Mouse (Mus musculus) adrenal gland, postnatal 36 days (tissue): ENCODE data around the gene Utrn. TPM values are rescaled to one million over a fixed set of nuclear protein-coding genes. Genes with fewer than 3 reads are reported as not detected.

ENCODE experiments used
- DNase-seq, 2 experiments: peaks; one replicate each; pipeline ENCODE4 v3.0.0; 2021; ENCODE audit warnings: mixed read lengths in 1 of 2
- total RNA-seq, 2 experiments: library from RNA; stranded (reverse); gene quantifications; 2 replicates each; pipeline ENCODE4 v1.2.3; 2021

Utrn gene
- total RNA-seq, 2 experiments from 2014 or later = 98.5 to 102 TPM

GRCm38 (mm10) chr10:12798248-12798647, 70.9 kb downstream of the Utrn start:
- no peak for DNase-seq

DNA sequence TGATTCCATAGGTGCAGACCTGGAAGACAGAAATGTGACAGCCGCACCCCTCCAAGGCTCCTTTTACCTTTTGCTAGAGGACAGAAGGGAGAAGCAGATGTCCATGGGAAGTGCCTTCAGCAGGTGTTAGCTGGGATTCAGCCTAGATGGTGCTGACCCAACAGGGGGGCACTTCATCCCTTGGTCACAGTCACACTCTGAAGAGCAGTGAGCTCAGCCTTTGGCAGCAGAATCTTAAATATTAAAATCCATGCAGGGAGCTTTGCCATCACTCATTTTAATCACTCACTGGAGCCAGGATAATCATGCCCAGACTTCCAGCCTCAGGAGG, 72.7 kb downstream of the Utrn start:
- no peak for DNase-seq

DNA sequence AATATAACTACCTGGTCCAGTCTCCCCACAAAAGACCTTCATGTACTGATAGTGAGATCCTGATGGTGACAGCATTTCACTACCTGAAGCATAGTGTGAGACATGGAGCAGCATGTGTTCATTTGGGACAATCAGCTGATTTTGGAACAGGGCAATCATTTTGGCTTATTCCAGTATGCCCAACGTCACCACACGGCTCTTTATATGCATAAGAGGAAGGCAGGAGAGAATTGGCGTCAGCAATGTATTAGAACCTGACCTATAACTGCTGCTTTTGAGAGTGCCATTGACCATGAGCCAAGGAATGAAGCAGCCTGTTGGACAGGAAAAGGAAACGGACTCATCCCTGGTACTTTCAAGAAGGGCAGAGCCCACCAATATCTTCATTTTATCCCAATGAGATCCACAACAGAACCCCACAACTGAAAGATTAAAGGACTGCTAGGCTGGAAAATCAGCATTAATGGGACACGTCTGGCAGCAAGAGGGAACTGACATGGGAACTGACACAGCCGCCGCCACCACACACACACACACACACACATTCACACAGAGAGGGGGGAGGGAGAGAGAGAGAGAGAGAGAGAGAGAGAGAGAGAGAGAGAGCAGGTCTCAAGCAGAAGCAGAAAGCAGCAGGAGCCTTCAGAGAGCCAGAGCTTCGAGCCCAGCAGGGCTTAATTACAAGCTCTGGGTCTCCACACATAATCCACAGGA, 73.2 kb downstream of the Utrn start:
- DNase-seq = no peak

DNA sequence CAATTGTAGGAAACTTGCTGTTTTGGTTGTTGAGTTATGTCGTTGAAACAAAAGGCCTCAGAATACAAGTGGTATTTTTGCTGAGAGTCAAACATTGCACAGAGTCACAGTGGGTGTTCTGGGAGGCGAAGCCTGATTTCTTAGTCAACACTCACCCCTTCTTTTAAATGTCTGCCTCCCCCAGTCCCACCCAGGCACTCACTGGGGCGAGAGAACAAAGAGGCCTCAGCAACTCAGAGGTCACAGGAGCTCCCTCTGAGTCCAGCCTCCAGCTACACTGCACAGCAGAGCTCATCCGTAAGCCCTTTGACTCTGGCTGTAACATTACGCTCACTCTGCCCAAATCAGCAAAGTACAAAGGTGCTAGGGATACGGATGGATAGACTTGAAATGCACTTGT, 77.1 kb downstream of the Utrn start:
- no peak for DNase-seq

- DNase-seq = no peak
Measured at GRCm38 (mm10) chr10:12790881-12791280, 78.3 kb downstream of the Utrn start.

DNA sequence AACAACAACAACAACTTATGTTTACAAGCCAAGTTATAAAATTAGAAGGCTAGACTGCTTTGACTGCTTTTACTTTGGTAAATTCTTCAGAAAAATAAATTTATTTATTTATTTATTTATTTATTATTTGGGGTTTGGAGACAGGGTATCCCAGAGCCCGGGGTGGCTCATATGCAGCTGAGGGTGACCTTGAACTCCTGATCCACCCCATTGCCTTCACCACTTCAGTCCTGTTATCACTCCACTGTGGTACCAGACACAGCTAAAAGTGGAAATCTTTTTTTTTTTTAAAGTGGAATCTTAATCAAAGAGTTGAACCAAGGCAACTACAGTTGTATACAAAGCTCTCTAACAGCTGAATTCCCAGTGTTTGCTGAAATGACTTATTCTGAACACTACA, 80.6 kb downstream of the Utrn start:
- DNase-seq = no peak

DNA sequence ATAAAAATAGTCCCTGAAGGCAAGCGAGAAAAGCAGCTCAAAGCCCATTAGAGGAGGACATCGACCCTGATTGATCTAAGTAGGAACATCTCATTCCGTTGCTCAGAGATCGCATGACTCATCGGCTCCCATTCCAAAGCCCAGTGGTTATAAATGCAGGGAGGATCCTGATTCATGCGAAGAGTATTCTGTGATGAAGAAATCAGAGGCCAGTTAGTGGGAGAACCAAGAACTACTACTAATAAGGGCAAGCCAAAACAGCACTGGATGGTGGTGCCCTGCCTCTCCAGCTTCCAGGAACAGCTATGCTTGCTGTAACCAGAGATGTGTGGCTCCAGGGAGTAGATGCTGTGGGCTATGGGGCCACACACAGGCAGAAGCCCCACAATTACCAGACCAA, 81.2 kb downstream of the Utrn start:
- DNase-seq = peak; percentile 77 to 80

- no peak for DNase-seq
Measured at GRCm38 (mm10) chr10:12785299-12785698, 83.9 kb downstream of the Utrn start.

GRCm38 (mm10) chr10:12781381-12781907, 87.7 kb downstream of the Utrn start:
- DNase-seq = no peak

- no peak for DNase-seq
Measured at GRCm38 (mm10) chr10:12773178-12773577, 96.0 kb downstream of the Utrn start.

DNA sequence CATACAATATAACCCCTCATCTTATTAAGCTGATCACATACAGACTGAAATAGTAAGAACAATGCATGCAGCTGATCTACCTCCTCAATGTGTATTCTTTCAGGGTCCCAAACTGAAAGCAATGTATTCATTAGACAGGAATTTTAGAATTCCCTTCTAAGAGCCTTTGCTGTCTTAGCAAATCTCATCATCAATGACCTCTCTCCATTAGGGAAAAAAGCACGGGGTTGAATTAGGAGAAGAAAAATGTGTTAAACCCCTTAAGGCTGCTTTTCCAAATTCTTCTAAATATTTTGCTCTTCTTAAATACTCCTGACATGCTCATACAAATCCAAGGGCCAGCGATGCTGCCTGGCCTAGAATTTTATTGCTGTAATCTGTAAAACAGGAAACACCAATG, 97.7 kb downstream of the Utrn start:
- DNase-seq = no peak

GRCm38 (mm10) chr10:12762668-12763067, 106.5 kb downstream of the Utrn start:
- peak in 1 of 2 experiments; percentile 13 for DNase-seq

DNA sequence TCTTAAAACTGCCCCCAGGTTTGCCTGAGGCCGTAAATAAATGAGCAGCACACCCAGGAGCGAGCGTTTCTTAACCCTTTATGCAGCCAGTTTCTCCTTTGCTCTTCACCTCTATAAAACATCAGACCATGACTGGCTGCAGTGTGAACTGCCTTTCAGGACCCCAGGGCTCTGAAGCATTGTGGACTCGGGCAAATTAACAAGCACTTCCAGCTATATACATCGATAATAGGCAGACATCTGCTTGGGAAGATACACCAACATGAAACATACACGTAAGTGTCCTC, 110.5 kb downstream of the Utrn start:
- DNase-seq = no peak

DNA sequence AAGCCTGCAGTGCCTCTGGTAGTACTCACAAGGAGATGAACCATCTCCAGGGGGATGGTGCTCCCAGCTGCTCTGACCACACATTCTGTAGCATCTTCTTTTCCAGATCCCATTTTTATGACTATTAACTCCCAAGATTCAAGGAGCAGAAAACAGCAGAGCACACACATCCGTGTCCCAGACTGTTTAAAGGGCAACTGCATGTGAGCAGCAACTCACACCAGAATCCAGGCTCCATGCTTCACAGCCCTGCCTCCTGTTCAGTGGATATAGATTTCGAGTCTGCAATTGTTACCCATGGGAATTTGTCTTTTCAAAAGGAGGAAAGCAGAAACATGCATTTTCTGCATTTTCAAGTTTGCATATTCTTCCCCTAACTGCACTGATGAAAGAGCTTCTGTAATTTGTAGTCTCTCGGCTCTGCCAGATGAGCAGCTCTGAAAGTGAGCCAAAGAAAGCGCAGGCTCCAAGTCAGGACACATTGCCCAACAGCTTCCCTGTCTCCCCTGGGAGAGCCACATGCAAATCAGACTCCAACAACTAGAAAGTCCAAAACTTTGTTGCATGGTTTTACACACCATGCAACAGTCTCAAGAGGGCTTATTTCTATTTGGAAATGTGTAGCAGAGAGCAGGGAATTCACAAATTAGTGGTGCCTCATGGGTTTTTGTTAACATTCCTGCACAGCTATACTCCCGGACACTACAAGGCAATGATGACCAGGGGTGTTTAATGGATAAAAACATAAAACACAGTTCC, 111.0 kb downstream of the Utrn start:
- peak; percentile 74 to 75 for DNase-seq

DNA sequence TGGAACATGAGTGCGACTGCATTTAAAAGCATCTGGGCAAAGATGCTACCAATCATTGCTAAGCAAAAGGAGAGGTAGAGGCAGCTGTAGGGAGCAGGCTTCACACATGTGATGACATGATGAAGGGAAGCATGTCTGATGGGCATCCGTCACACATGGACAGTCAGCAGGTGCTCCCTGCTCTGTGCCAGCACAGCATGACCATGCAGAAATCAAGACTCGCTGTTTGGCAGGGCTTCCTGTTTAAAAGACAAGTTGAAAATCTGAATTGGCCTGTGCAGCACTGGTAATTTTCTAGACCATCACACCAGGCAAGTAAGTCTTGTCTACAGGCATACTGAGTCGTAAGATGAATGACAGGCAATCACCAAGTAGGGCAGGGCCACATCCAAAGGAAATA, 112.5 kb downstream of the Utrn start:
- DNase-seq = no peak

DNA sequence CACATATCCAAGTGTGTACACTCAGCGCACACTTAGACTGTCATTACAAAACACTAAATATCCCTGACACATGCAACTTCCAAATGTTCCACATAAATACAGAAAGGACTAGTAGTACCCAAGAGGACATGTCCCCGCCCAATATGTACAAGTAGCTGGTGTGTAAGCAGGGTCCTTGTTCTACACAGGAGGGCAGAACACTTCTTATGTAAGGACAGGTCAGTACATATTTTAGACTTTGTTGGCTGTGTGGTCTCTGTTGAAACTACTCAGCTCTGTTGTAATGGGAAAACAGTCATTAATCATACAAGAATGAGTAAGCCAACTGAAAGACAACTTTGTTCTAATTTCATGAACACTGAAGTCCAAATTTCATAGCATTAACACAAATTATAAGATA, 114.3 kb downstream of the Utrn start:
- no peak for DNase-seq

DNA sequence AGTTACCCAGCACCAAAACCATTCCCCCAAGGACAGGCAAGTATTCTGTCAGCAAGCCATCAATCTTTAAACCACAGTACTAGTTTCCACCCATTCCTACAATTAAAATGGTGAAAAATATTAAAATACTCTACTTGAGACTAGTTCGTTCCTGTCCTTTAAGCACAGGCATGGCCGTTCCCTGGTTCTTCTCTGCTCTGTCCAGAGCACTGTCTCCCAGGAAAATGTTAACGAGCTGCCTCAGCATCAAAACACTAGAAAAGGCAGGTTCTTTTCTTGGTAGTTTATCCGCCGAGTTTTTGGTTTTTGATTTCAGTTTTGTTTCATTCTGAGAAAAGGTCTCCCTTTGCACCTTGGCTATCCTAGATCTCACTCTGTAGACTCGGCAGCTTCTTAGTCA, 115.0 kb downstream of the Utrn start:
- no peak for DNase-seq

DNA sequence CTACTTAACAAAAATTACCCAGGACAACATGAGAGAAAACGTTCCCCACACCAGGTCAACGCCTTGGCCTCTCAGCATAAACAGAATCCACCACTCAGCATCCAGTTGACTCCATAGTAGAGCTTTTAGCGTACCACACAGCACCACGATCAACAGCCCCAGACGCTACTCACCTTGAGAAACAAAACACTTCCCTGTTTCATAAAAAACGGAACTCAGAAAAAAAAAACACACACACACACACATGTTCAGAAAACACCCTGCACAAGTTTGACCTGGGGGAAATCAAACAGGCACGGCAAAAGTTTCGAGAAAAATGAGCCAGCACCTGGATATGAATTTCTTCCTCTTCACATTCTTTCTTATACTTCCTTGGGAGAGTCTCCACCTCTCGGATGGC, 125.4 kb downstream of the Utrn start:
- no peak for DNase-seq

DNA sequence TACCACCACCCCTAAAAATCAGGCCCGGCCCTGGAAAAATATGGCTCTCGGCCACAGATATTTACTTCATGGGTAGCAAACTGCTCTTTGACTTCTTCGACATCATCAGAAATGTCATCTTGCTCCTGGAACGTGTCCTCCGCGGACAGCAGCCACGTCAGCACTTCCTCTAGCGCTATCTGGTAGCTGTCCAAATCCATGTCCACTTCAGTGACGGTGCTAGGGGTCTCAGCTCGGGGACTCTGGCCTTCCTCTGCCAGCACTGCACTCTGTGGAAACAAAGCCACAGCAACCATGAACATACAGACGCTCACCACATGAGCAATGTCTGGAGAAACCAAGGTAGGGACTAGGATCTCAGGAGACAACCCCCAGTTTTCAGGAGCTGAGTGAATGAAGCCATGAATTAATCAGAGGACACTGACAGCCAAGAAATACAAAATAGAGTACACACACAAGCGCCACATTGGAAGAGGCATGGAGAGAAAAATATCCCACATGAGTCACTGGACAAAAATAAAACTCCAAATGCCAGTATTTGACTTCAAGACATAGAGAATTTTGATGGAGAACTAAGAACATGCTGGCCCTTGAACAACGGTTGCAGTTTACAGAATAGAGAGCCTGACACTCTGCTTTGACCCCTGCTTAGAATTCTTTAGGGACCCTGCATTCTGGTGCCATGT, 129.7 kb downstream of the Utrn start:
- no peak for DNase-seq

- DNase-seq = peak; percentile 72 to 78
Measured at GRCm38 (mm10) chr10:12737926-12738325, 131.2 kb downstream of the Utrn start.

DNA sequence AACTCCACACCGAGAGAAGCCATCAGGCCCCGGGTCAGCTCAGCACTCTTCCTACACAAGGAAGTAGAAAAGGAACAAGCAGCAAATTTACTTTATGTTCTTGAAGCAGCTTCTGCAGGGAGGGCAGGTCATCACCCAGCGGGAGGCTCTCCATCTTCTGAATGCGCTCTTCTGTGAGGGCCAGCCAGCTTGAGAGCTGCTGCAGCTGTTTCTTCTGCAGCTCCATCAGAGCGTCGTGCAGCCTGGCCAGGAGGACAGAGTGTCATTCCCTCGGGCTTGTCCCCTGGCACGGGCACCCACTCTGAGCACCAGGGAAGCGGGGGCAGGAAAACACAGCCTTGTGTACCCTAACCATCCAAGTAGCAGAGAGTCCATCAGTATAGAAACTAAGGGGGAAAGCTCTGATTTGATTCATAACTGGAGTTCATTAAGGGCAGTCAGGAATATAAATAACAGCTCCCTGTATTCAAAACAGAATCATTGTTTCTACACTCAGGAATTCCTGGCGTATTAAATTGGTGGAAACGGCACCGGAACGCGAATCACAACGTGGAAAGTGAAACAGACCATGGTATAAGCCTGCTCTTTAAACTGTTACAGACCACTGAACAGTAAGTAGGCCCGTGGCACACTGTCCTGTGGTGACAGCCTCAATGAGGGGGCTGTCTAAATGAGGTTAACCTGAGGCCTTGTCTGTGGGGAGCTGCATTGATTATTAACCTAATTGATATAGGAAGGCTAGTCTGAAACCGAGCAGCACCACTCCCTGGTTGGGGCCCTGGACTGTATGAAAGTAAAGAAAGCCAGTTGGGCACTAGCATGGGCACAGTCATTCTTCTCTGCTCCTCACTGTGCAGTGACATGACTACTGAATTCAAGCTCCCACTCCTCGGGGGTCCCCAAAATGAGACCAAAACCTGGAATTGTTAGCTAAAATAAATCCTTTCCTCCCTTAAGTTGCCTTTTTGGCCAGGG, 132.0 kb downstream of the Utrn start:
- DNase-seq = no peak

- no peak for DNase-seq
Measured at GRCm38 (mm10) chr10:12735695-12736094, 133.5 kb downstream of the Utrn start.
